Mouse (Mus musculus) urinary bladder, postnatal 10 days (tissue): ENCODE results near the gene Cox15.
A peak's percentile ranks its signal among the peaks of the same experiment; 100 is the strongest.

Source experiments
- DNase-seq: peaks from one replicate; pipeline ENCODE4 v3.0.0; 2022; ENCODE audit warnings: low spot score

The Cox15 gene

GRCm38 (mm10) chr19:43708206-43708605 lies 44.6 kb downstream of the Cox15 start:
- no peak for DNase-seq

GRCm38 (mm10) chr19:43704787-43705497 lies 47.9 kb downstream of the Cox15 start:
- no peak for DNase-seq

GRCm38 (mm10) chr19:43704211-43704610 lies 48.6 kb downstream of the Cox15 start:
- no peak for DNase-seq

GRCm38 (mm10) chr19:43699763-43700155 lies 53.0 kb downstream of the Cox15 start:
- DNase-seq, result no peak

GRCm38 (mm10) chr19:43699021-43699762 lies 53.6 kb downstream of the Cox15 start:
- DNase-seq, result no peak

GRCm38 (mm10) chr19:43697666-43698370 lies 55.0 kb downstream of the Cox15 start:
- DNase-seq, result no peak

GRCm38 (mm10) chr19:43695514-43695964 lies 57.3 kb downstream of the Cox15 start:
- DNase-seq, result no peak

- DNase-seq, result no peak
These were observed 60.0 kb downstream of the Cox15 start for GRCm38 (mm10) chr19:43692815-43693214.

- peak; percentile 81 for DNase-seq
These were observed 63.2 kb downstream of the Cox15 start, which contains the start of gene Entpd7 for GRCm38 (mm10) chr19:43689419-43690246. TSS of gene Entpd7 (plus strand) at chr19:43689672.
